Mouse (Mus musculus): ENCODE results near the gene Lmf1. TPM values are rescaled to one million over a fixed set of nuclear protein-coding genes. Genes with fewer than 3 reads are reported as not detected.

Gene Lmf1
- total RNA-seq (2021), result 10 to 100 TPM; 20.4 to 23.7 TPM

DNA sequence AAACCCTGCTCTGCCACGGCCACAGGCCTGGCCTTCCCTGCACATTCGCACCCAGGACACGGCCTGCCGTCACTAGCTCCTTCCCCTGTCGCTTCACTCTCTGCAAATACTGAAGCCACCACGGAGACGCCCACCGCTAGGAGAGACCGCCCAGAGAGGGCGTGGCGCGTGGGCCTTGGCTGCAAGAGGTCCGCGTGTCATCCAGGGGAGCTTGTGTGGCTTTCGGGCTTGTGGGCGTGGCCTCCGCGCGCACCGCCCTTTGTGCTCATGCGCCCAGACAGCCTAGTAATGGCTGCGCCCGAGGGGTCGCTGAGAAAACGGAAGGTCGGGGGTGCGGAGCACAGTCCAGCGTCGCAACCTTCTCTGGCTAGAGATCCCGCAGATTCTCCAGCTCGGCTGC lies at the start of gene Lmf1:
Gene Lmf1 (plus strand): TSS at position 166 of the 400 bp plus-strand sequence.
- DNase-seq (ENCODE audit: low spot score in 2 of 2), result peak; percentile 95 to 98
- intact Hi-C loops (cut with DNase I), result no loop called here

DNA sequence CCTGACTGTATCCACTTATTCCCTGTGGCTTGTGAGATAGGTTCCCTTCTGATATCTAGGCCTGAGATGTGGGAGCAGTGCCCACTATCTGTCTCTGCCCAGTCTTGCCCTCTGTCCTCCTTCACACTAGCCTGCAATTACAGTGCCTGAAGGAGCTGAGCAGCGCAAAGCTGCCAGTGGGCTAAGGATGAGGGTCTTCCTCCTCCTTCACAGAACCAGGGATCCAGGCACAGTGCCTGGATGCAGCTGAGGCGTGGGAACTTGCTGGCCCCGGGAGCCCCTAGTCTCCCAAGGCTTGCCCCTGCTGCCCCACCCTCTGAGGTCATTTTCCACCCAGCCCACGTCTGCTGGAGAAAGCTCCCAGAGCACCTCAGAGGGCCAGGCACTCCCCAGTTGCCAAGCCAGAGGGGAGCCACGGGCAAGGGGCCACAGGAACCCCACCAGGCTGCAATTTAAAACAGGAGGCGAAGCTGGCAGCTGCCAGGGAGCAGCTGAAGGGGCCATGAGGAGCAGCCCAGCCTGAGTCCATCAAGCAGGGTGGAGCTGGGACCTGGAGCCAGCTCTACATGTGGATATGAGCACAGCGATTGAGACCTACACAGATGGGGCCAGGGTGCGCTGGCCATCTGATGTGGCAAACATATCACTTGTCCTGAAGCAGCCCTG lies 48.4 kb upstream of the Lmf1 start:
- DNase-seq (ENCODE audit: low spot score in 2 of 2), result no peak
- intact Hi-C loops (cut with DNase I), result no loop called here

DNA sequence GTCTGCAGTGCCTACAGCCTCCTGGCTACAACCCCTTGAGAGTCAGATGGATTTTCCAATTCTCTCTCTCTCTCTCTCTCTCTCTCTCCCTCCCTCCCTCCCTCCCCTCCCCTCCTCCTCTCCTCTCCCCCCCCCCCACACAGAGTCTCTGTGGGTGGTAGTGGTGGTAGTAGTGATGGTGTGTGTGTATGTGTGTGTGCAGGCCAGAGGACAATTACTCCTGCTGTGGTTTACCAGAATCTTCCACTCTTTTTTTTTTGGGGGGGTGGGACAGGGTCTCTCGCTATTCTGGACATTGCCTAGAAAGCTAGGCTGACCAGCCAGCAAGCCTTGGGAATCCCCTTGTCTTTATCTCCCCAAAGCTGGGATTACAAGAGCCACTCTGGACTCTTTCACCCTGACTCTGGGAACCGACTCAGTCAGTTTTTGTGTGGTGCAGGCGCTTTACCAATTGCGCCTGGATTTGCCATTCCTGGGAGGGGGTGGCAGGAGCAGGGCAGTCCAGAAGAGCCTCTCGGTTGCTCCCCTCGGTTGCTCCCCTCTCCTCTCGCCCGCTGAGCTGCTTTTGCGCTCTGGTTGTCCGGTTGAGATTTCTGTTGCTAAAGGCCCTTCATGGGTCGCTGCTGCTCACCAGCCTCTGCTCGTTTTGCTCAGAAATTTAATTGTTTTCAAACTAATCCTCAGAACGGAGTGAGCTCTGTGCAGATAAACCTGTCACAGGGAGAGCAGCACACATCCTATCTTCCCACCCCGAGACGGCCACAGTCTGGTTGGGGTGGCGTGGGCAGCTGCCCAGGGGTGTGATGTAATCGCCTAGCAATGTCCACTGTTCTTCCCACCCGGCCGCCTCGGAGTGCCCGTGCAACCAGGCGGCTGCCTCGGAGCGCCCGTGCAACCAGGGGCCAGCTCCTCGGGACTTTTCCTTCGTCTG lies 39.7 kb upstream of the Lmf1 start:
- peak; percentile 28 to 46 for DNase-seq (ENCODE audit: low spot score in 2 of 2)
- intact Hi-C loops (cut with DNase I), result no loop called here

GRCm38 (mm10) chr17:25540731-25541130 lies 38.2 kb upstream of the Lmf1 start:
- no peak for DNase-seq (ENCODE audit: low spot score in 2 of 2)
- intact Hi-C loops (cut with DNase I), result no loop called here

- DNase-seq (ENCODE audit: low spot score in 2 of 2), result no peak
- intact Hi-C loops (cut with DNase I), result no loop called here
Observed at GRCm38 (mm10) chr17:25541768-25542167, 37.1 kb upstream of the Lmf1 start.

DNA sequence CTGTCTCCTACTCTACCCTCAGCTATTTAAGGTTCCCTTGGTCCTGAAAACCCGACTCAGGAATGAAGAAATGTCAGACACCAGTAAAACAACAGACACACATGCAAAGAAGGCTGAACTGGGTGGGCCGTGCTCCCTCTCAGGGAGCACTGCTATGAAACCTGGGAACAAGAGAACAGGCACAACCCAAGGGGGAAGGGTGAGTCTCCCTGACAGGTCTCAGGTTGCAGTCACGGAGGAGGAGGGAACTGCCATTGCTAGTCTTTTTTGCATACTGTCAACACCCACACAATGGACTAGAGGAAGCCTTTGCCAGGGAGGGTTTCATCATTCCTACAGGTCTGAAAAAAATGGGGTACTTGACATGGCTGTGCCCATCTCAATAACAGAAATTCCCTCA lies 31.9 kb upstream of the Lmf1 start:
- DNase-seq (ENCODE audit: low spot score in 2 of 2), result no peak
- intact Hi-C loops (cut with DNase I), result no loop called here

GRCm38 (mm10) chr17:25550020-25550419 lies 28.9 kb upstream of the Lmf1 start:
- no peak for DNase-seq (ENCODE audit: low spot score in 2 of 2)
- intact Hi-C loops (cut with DNase I), result no loop called here

GRCm38 (mm10) chr17:25551313-25551712 lies 27.6 kb upstream of the Lmf1 start:
- intact Hi-C loops (cut with DNase I), result no loop called here
- no peak for DNase-seq (ENCODE audit: low spot score in 2 of 2)

DNA sequence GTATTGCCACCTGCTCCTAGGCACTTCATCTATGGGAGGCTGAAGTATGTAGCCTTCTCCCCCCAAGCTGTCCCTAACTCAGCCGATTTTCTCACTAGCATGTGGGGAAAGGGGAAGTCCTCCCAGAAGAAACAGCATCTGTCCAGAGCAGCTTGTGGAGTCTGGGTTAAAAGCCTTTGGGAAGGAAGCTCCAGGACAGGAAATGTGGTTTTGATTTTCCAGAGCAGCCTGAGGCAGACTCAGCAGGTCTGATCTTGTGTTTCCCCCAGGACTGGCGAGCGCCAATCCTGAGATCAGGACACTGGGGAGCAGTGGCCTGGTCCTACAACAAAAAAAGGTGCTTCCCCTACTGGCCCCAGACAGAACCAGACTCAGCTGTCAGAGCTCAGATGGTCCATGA lies 23.7 kb upstream of the Lmf1 start:
- intact Hi-C loops (cut with DNase I), result loop anchor here (5.0 kb wide), 2 partner anchors 82 to 252 kb away; partner anchors contain the start of gene Fbxl16
- no peak for DNase-seq (ENCODE audit: low spot score in 2 of 2)

GRCm38 (mm10) chr17:25555666-25556629 lies 22.9 kb upstream of the Lmf1 start:
- intact Hi-C loops (cut with DNase I), result loop anchor here (1.0 to 5.0 kb wide), 3 partner anchors 68 to 251 kb away; partner anchors contain the start of gene Fbxl16
- peak; percentile 89 to 96 for DNase-seq (ENCODE audit: low spot score in 2 of 2)

- intact Hi-C loops (cut with DNase I), result loop anchor here (1.0 to 5.0 kb wide), 3 partner anchors 68 to 251 kb away; partner anchors contain the start of gene Fbxl16
- peak; percentile 83 to 96 for DNase-seq (ENCODE audit: low spot score in 2 of 2)
Observed at GRCm38 (mm10) chr17:25556630-25557354, 22.1 kb upstream of the Lmf1 start.

DNA sequence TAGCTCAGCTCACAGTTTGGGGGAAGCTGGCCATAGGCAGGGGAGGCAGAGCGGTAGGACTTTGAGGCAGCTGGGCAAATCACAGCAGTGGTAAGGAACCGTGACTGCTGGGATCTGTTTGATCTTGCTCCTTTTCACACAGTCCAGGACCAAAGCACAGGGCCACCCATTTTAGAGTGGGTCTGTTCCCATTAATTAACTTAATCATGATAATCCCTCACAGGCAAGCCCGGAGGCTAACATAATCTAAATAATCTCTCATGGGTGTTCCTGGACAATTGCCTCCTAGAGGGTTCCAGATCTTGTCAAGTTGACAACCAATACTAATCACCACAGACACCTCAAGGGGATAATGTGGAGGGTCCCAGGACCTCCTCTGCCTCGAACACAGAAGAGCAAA lies 19.3 kb upstream of the Lmf1 start:
- no peak for DNase-seq (ENCODE audit: low spot score in 2 of 2)
- intact Hi-C loops (cut with DNase I), result loop anchor here (5.0 kb wide), 2 partner anchors 78 to 248 kb away; partner anchors contain the start of gene Fbxl16

GRCm38 (mm10) chr17:25560554-25561222 lies 18.2 kb upstream of the Lmf1 start:
- intact Hi-C loops (cut with DNase I), result no loop called here

DNA sequence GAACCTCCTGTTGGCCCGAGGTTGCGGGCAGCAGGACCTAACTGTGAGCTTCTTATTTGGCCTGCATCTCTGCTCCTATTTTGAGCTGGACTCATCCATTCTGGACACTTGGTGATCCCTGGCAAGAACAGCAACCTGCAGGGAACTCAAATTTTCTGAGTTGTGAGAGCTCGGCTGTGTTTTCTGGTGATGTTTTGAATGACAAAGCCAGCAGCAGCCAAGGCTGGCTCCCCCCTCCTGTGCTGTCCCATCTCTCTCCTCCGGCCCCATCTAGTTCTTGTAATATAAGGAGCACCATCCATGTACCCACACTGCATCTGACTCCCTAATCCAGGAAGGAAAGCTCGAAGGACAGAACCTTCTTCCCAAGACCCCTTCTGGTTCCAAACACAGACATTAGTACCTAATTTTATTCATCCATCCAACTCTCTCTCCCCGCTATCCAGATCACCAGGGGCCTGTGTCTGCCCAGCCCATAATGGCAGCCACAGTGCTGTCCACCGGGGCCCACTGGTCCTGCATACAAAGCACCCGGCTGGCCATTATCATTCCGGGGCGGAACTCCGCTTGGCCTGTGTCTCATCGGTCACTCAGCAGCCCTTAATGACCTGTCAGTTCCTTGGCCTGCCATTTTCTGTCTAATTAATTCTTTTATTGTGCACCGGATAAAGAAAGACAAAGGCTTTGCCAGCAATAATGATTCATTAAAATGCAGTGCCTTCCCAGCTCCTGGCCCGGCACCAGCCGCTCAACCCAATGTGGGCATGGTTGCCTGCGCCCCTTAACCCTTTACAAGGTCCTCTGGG lies 17.5 kb upstream of the Lmf1 start:
- DNase-seq (ENCODE audit: low spot score in 2 of 2), result peak; percentile 46 to 74
- intact Hi-C loops (cut with DNase I), result no loop called here

More at GRCm38 (mm10) chr17:25560554-25561222, 18.2 kb upstream of the Lmf1 start:
- DNase-seq (ENCODE audit: low spot score in 2 of 2), result no peak

- DNase-seq (ENCODE audit: low spot score in 2 of 2), result peak; percentile 30 to 63
- intact Hi-C loops (cut with DNase I), result no loop called here
Observed at GRCm38 (mm10) chr17:25564481-25564880, 14.4 kb upstream of the Lmf1 start.

- intact Hi-C loops (cut with DNase I), result loop anchor here (5.0 kb wide), 2 partner anchors 93 to 237 kb away; no protein-coding TSS in a partner anchor
- DNase-seq (ENCODE audit: low spot score in 2 of 2), result peak; percentile 37 to 56
Observed at GRCm38 (mm10) chr17:25565244-25565643, 13.6 kb upstream of the Lmf1 start.

Measured in left cerebral cortex, postnatal 25 days (tissue).